9 mouse cellular contexts compared by ENCODE assay signal in the genomic region with DNA sequence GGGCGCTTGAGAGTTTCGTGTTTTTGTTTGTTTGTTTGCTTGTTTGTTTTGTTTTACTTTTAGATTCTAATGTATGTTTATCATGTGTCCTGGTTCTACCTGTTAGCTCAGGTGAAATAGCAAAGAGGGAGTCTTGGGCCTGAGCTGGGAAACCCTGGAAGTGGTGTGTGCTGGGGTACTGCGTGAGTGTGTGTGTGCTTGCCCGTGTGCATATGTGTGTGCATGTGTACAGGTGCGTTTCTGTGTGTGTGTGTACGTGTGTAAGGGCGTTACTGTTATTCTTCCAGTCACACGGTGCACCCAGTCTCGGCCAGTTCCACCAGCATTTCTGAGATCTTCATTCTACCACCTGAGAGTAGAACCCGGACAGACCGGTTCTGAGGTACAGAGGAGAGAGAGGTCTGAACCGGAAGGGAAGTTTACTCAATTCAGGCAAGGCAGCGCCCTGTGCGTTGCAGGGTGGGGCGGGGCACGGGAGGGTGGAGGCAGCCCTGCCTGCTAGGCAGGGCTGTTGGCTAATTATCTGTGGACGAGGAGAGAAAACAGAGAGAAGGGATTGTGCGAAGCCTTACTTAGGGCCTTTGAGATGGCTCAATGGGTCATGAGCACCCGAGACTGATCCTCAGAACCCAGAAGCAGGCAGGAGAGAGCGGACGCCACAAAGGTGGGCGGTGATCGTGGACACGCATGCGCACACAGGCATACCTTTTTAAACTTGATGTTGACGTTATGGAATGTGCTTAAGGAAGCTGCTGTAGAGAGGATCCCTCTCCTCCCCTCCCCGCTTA. TPM values are rescaled to one million over a fixed set of nuclear protein-coding genes. Genes with fewer than 3 reads are reported as not detected.
DNase-seq lines count a peak whose midpoint lies in the region; ATAC-seq and TF ChIP-seq lines count a peak whose summit lies in the region.
"Had no signal": no experiment of that assay in that cellular context is flagged by ENCODE, and none has a peak within 500 bp of the region (broad histone marks: within the 10 kb centered on the region; RNA-seq: fewer than 3 reads in every experiment).

No protein-coding gene starts in this region.

- 67% methylated on average over 27 of the region's 27 CpGs for WGBS in cerebellum, adult 2 months
- WGBS in forebrain, postnatal 0 days: 66% methylated on average over 27 of the region's 27 CpGs
- 66% methylated on average over 27 of the region's 27 CpGs for WGBS in limb, embryonic 10.5 days

- H3K4me1 ChIP-seq in cerebellum, adult 2 months (ENCODE audit: control insufficient read depth, insufficient read depth, low read length): no peaks in the 10 kb centered on the region
- peaks cover 15% of the 10 kb centered on the region for H3K4me1 ChIP-seq in G1E (ENCODE audit: insufficient read depth, low read depth, low read length)
- H3K4me1 ChIP-seq in forebrain, postnatal 0 days (ENCODE audit: insufficient read depth): no peaks in the 10 kb centered on the region
- 0 out of 2 replicates have a peak, but pooled peaks cover 5% of the 10 kb centered on the region for H3K4me1 ChIP-seq in limb, embryonic 10.5 days

- TF ChIP-seq CTCF in cerebellum, adult 2 months (IDR thresholded peaks at IDR 0.05; ENCODE audit: borderline replicate concordance, insufficient read depth, low read depth, low read length): no peak
- no peak for TF ChIP-seq CTCF in G1E (IDR thresholded peaks at IDR 0.05; ENCODE audit: low read depth, low read length)
- no peak for TF ChIP-seq CTCF in forebrain, postnatal 0 days (IDR thresholded peaks at IDR 0.05; ENCODE audit: low read depth)

- H3K9ac ChIP-seq in forebrain, postnatal 0 days: peak overlapping the region; percentile 39; the same call in 1 of the 2 replicates

- peak in 1 of 2 experiments; percentile 20 for DNase-seq in cerebellum, adult 2 months
- DNase-seq in cerebellum, adult 11-12 months: no peak
- DNase-seq in G1E (ENCODE audit: low spot score): no peak
- peak; percentile 53 for DNase-seq in forebrain, postnatal 0 days
- peak; percentile 38 for DNase-seq in limb, embryonic 10.5 days (ENCODE audit: low spot score)
- peak; percentile 47 for DNase-seq in mesoderm, embryonic 11.5 days (ENCODE audit: low read depth, low spot score)
- peak; percentile 78 for DNase-seq in urinary bladder, postnatal 14 days (ENCODE audit: low spot score)
- DNase-seq in adrenal gland, postnatal 4 days (ENCODE audit: low spot score in 2 of 2): no peak

- H3K27me3 ChIP-seq in cerebellum, adult 2 months (ENCODE audit: control insufficient read depth, insufficient read depth, low read length): no peaks in the 10 kb centered on the region
- no peaks in the 10 kb centered on the region; the same call in 1 of the 2 replicates for H3K27me3 ChIP-seq in G1E (ENCODE audit: insufficient read depth, low read length)
- H3K27me3 ChIP-seq in forebrain, postnatal 0 days (ENCODE audit: insufficient read depth, low read length): no peaks in the 10 kb centered on the region
- H3K27me3 ChIP-seq in limb, embryonic 10.5 days (ENCODE audit: low read depth, poor library complexity, severe bottlenecking): no peaks in the 10 kb centered on the region

- peak; percentile 77 for ATAC-seq in G1E (ENCODE audit: extremely low read depth, insufficient number of reproducible peaks, low FRiP score, poor library complexity, severe bottlenecking)
- peak; percentile 69 for ATAC-seq in forebrain, postnatal 0 days

- TF ChIP-seq POLR2A in cerebellum, adult 2 months (IDR thresholded peaks at IDR 0.05; ENCODE audit: borderline replicate concordance, insufficient read depth, low read length): no peak

- H3K27ac ChIP-seq in cerebellum, adult 2 months (ENCODE audit: insufficient read depth, low read length): no peak overlapping the region
- no peak overlapping the region for H3K27ac ChIP-seq in forebrain, postnatal 0 days (ENCODE audit: low read depth, low read length)
- peak overlapping the region; percentile 63; the same call in 1 of the 2 replicates for H3K27ac ChIP-seq in limb, embryonic 10.5 days
- H3K27ac ChIP-seq: macrophage had no signal

- peak overlapping the region; percentile 38 for H3K4me2 ChIP-seq in forebrain, postnatal 0 days (ENCODE audit: low read depth)

- no peaks in the 10 kb centered on the region for H3K36me3 ChIP-seq in G1E (replicated peaks)
- H3K36me3 ChIP-seq in forebrain, postnatal 0 days (ENCODE audit: insufficient read depth): no peaks in the 10 kb centered on the region
- no peaks in the 10 kb centered on the region for H3K36me3 ChIP-seq in limb, embryonic 10.5 days

- H3K9me3 ChIP-seq in G1E (replicated peaks): no peaks in the 10 kb centered on the region
- H3K9me3 ChIP-seq in forebrain, postnatal 0 days (ENCODE audit: low read length): no peaks in the 10 kb centered on the region
- peaks cover 4% of the 10 kb centered on the region; the same call in 1 of the 2 replicates for H3K9me3 ChIP-seq in limb, embryonic 10.5 days (replicated peaks)

- peak overlapping the region; percentile 14 for H3K4me3 ChIP-seq in cerebellum, adult 2 months (replicated peaks; ENCODE audit: insufficient read depth, low read depth, low read length)
- H3K4me3 ChIP-seq in G1E (ENCODE audit: low read depth, low read length): peak overlapping the region; percentile 67
- peak overlapping the region; percentile 21 for H3K4me3 ChIP-seq in forebrain, postnatal 0 days (ENCODE audit: low read depth, low read length)
- peak overlapping the region; percentile 38 for H3K4me3 ChIP-seq in limb, embryonic 10.5 days

RNA-seq across cellular contexts. Expression of gene Alyref2, which starts 25.3 kb away (rescaled TPM):
- 7.5 and 7.6 TPM in 2 replicates for polyA plus RNA-seq in cerebellum, adult 2 months (2012; rRNA removed)
- total RNA-seq in G1E (2014; fragmentation: Nextera tagmentation): 5.7 and 6.2 TPM in 2 replicates
- 4.5 and 6.6 TPM in 2 replicates for total RNA-seq in G1E (2017)
- polyA plus RNA-seq in G1E (2012): 10.5 and 10.7 TPM in 2 replicates
- total RNA-seq in forebrain, postnatal 0 days (2014; rRNA removed): 12.2 and 13.4 TPM in 2 replicates
- 17.5 and 20.8 TPM in 2 replicates for polyA plus RNA-seq in forebrain, postnatal 0 days (2015; fragmentation: Nextera tagmentation; extraction: Ambion mirVana)
- polyA plus RNA-seq in limb, embryonic 10.5 days (2016; fragmentation: Nextera tagmentation; extraction: Ambion mirVana): 6.5 and 8.6 TPM in 2 replicates
- total RNA-seq in adrenal gland, postnatal 4 days (2021): 1 to 10 TPM; 8.5 to 9.1 TPM

RNA-seq across cellular contexts. Expression of gene F11r, which starts 40.6 kb away (rescaled TPM):
- polyA plus RNA-seq in cerebellum, adult 2 months (2012; rRNA removed): 8.7 and 10.1 TPM in 2 replicates
- total RNA-seq in G1E (2014; fragmentation: Nextera tagmentation): not detected in 2 replicates
- 0.11 and 1.2 TPM in 2 replicates for total RNA-seq in G1E (2017)
- not detected in 2 replicates for polyA plus RNA-seq in G1E (2012)
- 3.6 and 6.2 TPM in 2 replicates for total RNA-seq in forebrain, postnatal 0 days (2014; rRNA removed)
- 4.6 and 7.8 TPM in 2 replicates for polyA plus RNA-seq in forebrain, postnatal 0 days (2015; fragmentation: Nextera tagmentation; extraction: Ambion mirVana)
- polyA plus RNA-seq in limb, embryonic 10.5 days (2016; fragmentation: Nextera tagmentation; extraction: Ambion mirVana): 34.7 and 38.2 TPM in 2 replicates
- 10 to 100 TPM; 43.0 to 47.0 TPM for total RNA-seq in adrenal gland, postnatal 4 days (2021)

RNA-seq across cellular contexts. Expression of gene Itln1, which starts 57.1 kb away (rescaled TPM):
- polyA plus RNA-seq in cerebellum, adult 2 months (2012; rRNA removed): not detected in 2 replicates
- total RNA-seq in G1E (2014; fragmentation: Nextera tagmentation) (not detected in 2 replicates), G1E (2017) (not detected in 2 replicates)
- polyA plus RNA-seq in G1E (2012): not detected in 2 replicates
- total RNA-seq in forebrain, postnatal 0 days (2014; rRNA removed): not detected in 2 replicates
- polyA plus RNA-seq in forebrain, postnatal 0 days (2015; fragmentation: Nextera tagmentation; extraction: Ambion mirVana): not detected in 2 replicates
- not detected in 2 replicates for polyA plus RNA-seq in limb, embryonic 10.5 days (2016; fragmentation: Nextera tagmentation; extraction: Ambion mirVana)
- total RNA-seq in adrenal gland, postnatal 4 days (2021): not detected
- polyA plus RNA-seq: macrophage had no signal

RNA-seq across cellular contexts. Expression of gene Tstd1, which starts 59.3 kb away (rescaled TPM):
- polyA plus RNA-seq in cerebellum, adult 2 months (2012; rRNA removed): 2.2 and 3.2 TPM in 2 replicates
- total RNA-seq in G1E (2014; fragmentation: Nextera tagmentation) (1.7 TPM in 1 of 2 replicates, not detected in the other), G1E (2017) (2.9 and 3.7 TPM in 2 replicates)
- 0.41 and 0.42 TPM in 2 replicates for polyA plus RNA-seq in G1E (2012)
- 1.3 and 2.0 TPM in 2 replicates for total RNA-seq in forebrain, postnatal 0 days (2014; rRNA removed)
- polyA plus RNA-seq in forebrain, postnatal 0 days (2015; fragmentation: Nextera tagmentation; extraction: Ambion mirVana): 1.9 and 3.1 TPM in 2 replicates
- 6.2 and 7.5 TPM in 2 replicates for polyA plus RNA-seq in limb, embryonic 10.5 days (2016; fragmentation: Nextera tagmentation; extraction: Ambion mirVana)
- 10 to 100 TPM in 1 of 2 experiments, 1 to 10 TPM in 1; 6.3 to 15.1 TPM for total RNA-seq in adrenal gland, postnatal 4 days (2021)
- polyA plus RNA-seq: macrophage had no signal

Comparison
In these comparisons a context has a peak if more than half of its experiments do, and no peak if none do; other contexts are left out.
1. DNase-seq: peak in forebrain, postnatal 0 days (single experiment), limb, embryonic 10.5 days (single experiment), mesoderm, embryonic 11.5 days (single experiment) and urinary bladder, postnatal 14 days (single experiment); none in cerebellum, adult 11-12 months (single experiment), G1E (single experiment) and adrenal gland, postnatal 4 days (0 of 2).
2. H3K4me3 ChIP-seq: peak in every context shown above with its lines; median percentile 67 in G1E; 38 in limb, embryonic 10.5 days; 21 in forebrain, postnatal 0 days; 14 in cerebellum, adult 2 months.